Mouse (Mus musculus) cortical plate, adult 2 months (tissue): Measurements from ENCODE around the gene Slc25a35.

Source experiments
- CTCF ChIP-seq: fragments of 200-500 bp; IDR thresholded peaks from 2 replicates; pipeline ENCODE4 v1.5.1; 2011; ENCODE audit warnings: mild to moderate bottlenecking, control low read depth, low read length; ENCODE audit not compliant: insufficient read depth; ENCODE audit errors: extremely low read depth
- POLR2A ChIP-seq: fragments of 200-500 bp; IDR thresholded peaks from 2 replicates; pipeline ENCODE4 v1.6.1; 2011; ENCODE audit warnings: mild to moderate bottlenecking, low read length, control low read depth; ENCODE audit not compliant: insufficient read depth; ENCODE audit errors: extremely low read depth

DNA sequence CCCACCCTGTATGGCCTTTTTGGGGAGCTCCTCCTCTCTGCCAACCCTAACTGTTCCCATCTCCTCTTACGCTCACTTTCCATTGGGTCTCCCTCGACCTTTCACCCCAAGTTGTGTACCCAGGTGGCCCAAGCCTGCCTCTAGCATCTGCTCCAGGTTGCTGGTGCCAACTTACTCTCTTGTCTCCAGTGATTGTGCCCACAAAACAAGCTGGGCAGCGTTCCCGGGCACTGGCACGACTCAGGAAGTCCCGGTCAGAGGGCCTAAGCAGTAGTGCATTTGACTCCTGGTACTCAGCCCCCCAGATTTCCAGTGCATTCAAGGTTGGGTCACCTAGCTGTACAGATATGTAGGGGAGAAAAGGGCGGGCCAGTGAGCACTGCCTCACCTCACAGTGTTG is 25.2 kb downstream of the Slc25a35 start:
- TF ChIP-seq POLR2A (no peak), CTCF (no peak)
